Mouse (Mus musculus): ENCODE measurements around the gene 4930467E23Rik. TPM values are rescaled to one million over a fixed set of nuclear protein-coding genes. Genes with fewer than 3 reads are reported as not detected.
"Not testable (repeated sequence)": the region's sequence is repeated elsewhere in the genome, so short reads cannot be mapped to it uniquely, and the experiment has no call there.

4930467E23Rik gene
- polyA plus RNA-seq, 1 experiment from 2014 or later: not detected

DNA sequence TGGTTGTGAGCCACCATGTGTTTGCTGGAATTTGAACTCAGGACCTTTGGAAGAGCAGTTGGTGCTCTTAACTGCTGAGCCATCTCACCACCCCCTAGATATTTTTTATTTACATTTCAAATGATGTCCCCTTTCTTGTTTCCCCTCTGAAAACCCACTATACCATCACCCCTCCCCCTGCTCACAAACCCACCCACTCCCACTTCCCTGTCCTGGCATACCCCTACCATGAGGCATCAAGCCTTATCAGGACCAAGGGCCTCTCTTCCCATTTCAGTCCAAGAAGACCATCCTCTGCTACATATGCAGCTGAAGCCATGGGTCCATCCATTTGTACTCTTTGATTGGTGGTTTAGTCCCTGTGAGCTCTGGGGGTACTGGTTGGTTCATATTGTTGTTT lies 36.2 kb downstream of the 4930467E23Rik start:
- H3K4me1 ChIP-seq (replicated peaks; ENCODE audit: control insufficient read depth, insufficient read depth, low read length); DNase-seq (ENCODE audit: low spot score); H3K4me3 ChIP-seq (ENCODE audit: low read depth, low read length); ATAC-seq (replicated peaks; ENCODE audit: low FRiP score); H3K27me3 ChIP-seq (replicated peaks; ENCODE audit: control insufficient read depth, insufficient read depth, low read length); H3K27ac ChIP-seq (ENCODE audit: low read depth, low read length); H3K36me3 ChIP-seq (ENCODE audit: control insufficient read depth, insufficient read depth, low read length); H3K9ac ChIP-seq (ENCODE audit: low read depth, low read length); H3K4me2 ChIP-seq; H3K9me3 ChIP-seq (ENCODE audit: control insufficient read depth, low read length): not testable (repeated sequence)

DNA sequence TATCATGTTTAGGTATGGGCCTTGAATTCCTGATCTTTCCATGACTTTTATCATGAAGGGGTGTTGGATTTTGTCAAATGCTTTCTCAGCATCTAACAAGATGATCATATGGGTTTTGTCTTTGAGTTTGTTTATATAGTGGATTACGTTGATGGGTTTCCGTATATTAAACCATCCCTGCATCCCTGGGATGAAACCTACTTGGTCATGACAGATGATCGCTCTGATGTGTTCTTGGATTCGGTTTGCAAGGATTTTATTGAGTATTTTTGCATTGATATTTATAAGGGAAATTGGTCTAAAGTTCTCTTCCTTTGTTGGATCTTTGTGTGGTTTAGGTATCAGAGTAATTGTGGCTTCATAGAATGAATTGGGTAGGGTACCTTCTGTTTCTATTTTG lies 44.1 kb downstream of the 4930467E23Rik start:
- H3K9ac ChIP-seq (ENCODE audit: low read depth, low read length); DNase-seq (ENCODE audit: low spot score); H3K4me1 ChIP-seq (replicated peaks; ENCODE audit: control insufficient read depth, insufficient read depth, low read length); H3K36me3 ChIP-seq (ENCODE audit: control insufficient read depth, insufficient read depth, low read length); H3K4me2 ChIP-seq; H3K9me3 ChIP-seq (ENCODE audit: control insufficient read depth, low read length); H3K27me3 ChIP-seq (replicated peaks; ENCODE audit: control insufficient read depth, insufficient read depth, low read length); H3K27ac ChIP-seq (ENCODE audit: low read depth, low read length); H3K4me3 ChIP-seq (ENCODE audit: low read depth, low read length); ATAC-seq (replicated peaks; ENCODE audit: low FRiP score): not testable (repeated sequence)
- 78% methylated on average over 4 of the region's 4 CpGs for whole genome bisulfite sequencing

DNA sequence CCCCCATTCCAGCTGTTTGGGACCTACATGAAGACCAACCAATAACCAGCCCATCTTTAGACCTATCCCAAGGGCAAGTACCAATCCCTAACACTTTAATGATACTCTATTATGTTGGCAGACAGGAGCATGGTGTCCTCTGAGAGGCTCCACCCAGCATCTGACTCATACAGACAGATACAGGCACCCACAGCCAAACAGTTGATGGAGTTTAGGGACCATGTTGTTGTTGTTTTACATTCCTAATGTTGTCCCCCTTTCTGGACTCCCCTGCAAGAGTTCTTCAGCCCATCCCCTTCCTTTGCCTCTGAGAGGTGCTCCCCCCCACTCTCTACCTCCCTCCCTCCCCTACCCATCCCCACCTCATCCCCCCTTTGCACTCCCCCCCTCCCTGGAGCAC lies 46.9 kb downstream of the 4930467E23Rik start:
- ATAC-seq (replicated peaks; ENCODE audit: low FRiP score): not testable (repeated sequence)

DNA sequence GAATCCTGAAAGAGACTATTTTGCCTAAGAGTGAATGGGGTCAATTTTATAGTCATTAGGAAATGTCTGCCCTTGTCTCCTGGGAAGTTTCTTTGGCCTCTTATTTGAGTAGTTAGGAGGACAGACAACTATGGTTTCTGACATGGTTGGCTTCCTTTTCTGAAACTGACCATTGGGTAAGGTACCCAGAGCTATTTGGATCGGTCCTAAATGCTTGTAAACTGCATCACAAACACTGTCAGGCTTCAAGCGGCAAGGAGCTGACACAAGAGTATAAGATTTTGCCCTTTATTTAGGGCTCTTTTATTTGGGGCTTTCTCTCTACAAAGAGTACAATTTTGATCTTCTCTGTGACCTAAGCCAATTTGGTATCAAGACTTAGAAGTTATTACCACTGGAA lies 48.1 kb downstream of the 4930467E23Rik start:
- not testable (repeated sequence) for DNase-seq (ENCODE audit: low spot score); H3K27ac ChIP-seq (ENCODE audit: low read depth, low read length); H3K27me3 ChIP-seq (replicated peaks; ENCODE audit: control insufficient read depth, insufficient read depth, low read length); H3K4me1 ChIP-seq (replicated peaks; ENCODE audit: control insufficient read depth, insufficient read depth, low read length); H3K9me3 ChIP-seq (ENCODE audit: control insufficient read depth, low read length); H3K9ac ChIP-seq (ENCODE audit: low read depth, low read length); H3K4me3 ChIP-seq (ENCODE audit: low read depth, low read length); H3K36me3 ChIP-seq (ENCODE audit: control insufficient read depth, insufficient read depth, low read length); H3K4me2 ChIP-seq; ATAC-seq (replicated peaks; ENCODE audit: low FRiP score)
- 38% methylated on average over 2 of the region's 2 CpGs for WGBS

More for the DNA sequence above, 46.9 kb downstream of the 4930467E23Rik start:
- not testable (repeated sequence) for H3K9ac ChIP-seq (ENCODE audit: low read depth, low read length); H3K27me3 ChIP-seq (replicated peaks; ENCODE audit: control insufficient read depth, insufficient read depth, low read length); DNase-seq (ENCODE audit: low spot score); H3K9me3 ChIP-seq (ENCODE audit: control insufficient read depth, low read length); H3K27ac ChIP-seq (ENCODE audit: low read depth, low read length); H3K4me1 ChIP-seq (replicated peaks; ENCODE audit: control insufficient read depth, insufficient read depth, low read length); H3K36me3 ChIP-seq (ENCODE audit: control insufficient read depth, insufficient read depth, low read length); H3K4me3 ChIP-seq (ENCODE audit: low read depth, low read length); H3K4me2 ChIP-seq

DNA sequence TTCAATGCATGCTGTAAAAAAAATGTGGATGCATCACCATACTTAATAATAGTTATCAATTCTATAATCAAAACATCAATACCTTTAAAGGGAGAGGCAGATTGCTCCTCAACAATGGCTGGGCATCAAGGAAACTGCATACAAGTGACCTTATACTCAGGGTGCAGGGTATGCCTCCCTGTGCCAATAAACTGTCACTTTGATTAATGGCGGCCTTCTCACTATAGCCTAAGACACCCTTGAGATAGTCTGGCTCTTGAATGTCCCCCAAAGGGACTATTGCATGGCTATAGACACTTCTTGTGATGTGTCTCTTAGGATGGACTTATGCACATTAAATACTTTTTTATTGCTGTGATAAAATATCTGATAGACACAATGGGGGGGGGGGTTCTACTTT lies 48.8 kb downstream of the 4930467E23Rik start:
- H3K27me3 ChIP-seq (replicated peaks; ENCODE audit: control insufficient read depth, insufficient read depth, low read length); H3K4me3 ChIP-seq (ENCODE audit: low read depth, low read length); H3K9me3 ChIP-seq (ENCODE audit: control insufficient read depth, low read length); H3K9ac ChIP-seq (ENCODE audit: low read depth, low read length); H3K4me2 ChIP-seq; ATAC-seq (replicated peaks; ENCODE audit: low FRiP score); H3K27ac ChIP-seq (ENCODE audit: low read depth, low read length); DNase-seq (ENCODE audit: low spot score); H3K36me3 ChIP-seq (ENCODE audit: control insufficient read depth, insufficient read depth, low read length); H3K4me1 ChIP-seq (replicated peaks; ENCODE audit: control insufficient read depth, insufficient read depth, low read length): not testable (repeated sequence)
- WGBS: 58% methylated on average over 1 of the region's 1 CpGs

DNA sequence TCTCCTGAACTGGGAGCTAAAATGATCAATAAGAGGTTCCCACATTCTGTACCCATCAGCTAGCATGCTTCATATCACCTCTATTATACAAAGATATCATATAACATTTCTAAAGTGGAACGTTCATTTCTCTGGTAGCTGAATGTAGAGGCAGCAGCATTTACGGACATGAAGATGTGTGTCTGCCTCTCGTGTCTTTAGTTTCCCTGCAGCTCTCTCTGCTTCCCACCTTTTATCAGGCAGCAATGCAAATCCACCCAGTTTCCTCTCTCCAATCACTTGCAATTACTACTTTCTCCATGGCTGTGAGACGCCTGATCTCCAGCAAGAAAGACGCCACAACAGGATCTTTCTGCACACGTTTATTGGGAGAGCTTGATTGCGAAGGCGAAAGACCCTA lies 49.5 kb downstream of the 4930467E23Rik start:
- H3K4me2 ChIP-seq; H3K36me3 ChIP-seq (ENCODE audit: control insufficient read depth, insufficient read depth, low read length); DNase-seq (ENCODE audit: low spot score); H3K9ac ChIP-seq (ENCODE audit: low read depth, low read length); H3K27ac ChIP-seq (ENCODE audit: low read depth, low read length); H3K9me3 ChIP-seq (ENCODE audit: control insufficient read depth, low read length); ATAC-seq (replicated peaks; ENCODE audit: low FRiP score); H3K27me3 ChIP-seq (replicated peaks; ENCODE audit: control insufficient read depth, insufficient read depth, low read length); H3K4me3 ChIP-seq (ENCODE audit: low read depth, low read length); H3K4me1 ChIP-seq (replicated peaks; ENCODE audit: control insufficient read depth, insufficient read depth, low read length): not testable (repeated sequence)
- 82% methylated on average over 8 of the region's 8 CpGs for WGBS

DNA sequence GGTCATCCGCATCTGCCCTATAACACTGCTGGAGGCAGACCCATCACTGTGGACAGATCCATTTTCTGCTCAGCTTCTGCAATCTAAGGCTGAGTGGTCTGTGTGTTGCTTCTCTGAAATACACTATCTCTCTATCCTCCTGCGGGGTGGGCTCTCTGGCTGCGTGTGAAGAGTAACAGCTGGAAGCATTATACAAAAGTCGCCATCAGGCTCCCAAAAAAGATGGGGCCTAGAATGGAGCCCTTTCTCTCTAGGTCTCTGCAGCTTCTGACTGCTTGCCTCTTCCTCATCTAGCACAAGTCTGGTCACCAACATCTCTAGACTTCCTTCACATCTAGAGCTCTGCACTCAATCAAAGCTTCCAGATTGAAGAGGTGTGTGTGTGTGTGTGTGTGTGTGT lies 50.8 kb downstream of the 4930467E23Rik start:
- not testable (repeated sequence) for H3K4me2 ChIP-seq; ATAC-seq (replicated peaks; ENCODE audit: low FRiP score)
- 86% methylated on average over 4 of the region's 4 CpGs for WGBS

DNA sequence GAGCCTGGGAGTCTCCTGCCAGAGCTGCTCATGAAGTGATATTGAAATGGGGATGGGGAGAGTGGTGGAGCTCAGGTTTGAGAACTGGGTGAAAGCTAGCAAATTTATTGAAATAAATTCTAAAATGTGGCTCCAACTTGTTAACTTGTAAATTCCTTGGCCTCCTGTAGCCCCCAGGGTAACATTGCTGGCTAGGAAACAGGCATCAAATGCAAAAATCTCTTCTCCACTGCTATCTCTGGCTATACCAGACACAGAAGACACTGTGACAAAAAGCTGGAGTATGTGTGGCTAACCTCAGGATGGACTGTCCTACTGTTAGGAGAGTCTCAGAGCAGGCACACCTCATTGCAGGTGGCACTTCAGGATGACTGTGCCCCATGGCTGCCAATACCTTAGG lies 51.3 kb downstream of the 4930467E23Rik start:
- H3K9me3 ChIP-seq (ENCODE audit: control insufficient read depth, low read length); H3K27ac ChIP-seq (ENCODE audit: low read depth, low read length); ATAC-seq (replicated peaks; ENCODE audit: low FRiP score); DNase-seq (ENCODE audit: low spot score); H3K4me1 ChIP-seq (replicated peaks; ENCODE audit: control insufficient read depth, insufficient read depth, low read length); H3K4me3 ChIP-seq (ENCODE audit: low read depth, low read length); H3K9ac ChIP-seq (ENCODE audit: low read depth, low read length); H3K4me2 ChIP-seq; H3K36me3 ChIP-seq (ENCODE audit: control insufficient read depth, insufficient read depth, low read length); H3K27me3 ChIP-seq (replicated peaks; ENCODE audit: control insufficient read depth, insufficient read depth, low read length): not testable (repeated sequence)

More for the DNA sequence above, 50.8 kb downstream of the 4930467E23Rik start:
- H3K27me3 ChIP-seq (replicated peaks; ENCODE audit: control insufficient read depth, insufficient read depth, low read length); H3K4me1 ChIP-seq (replicated peaks; ENCODE audit: control insufficient read depth, insufficient read depth, low read length); H3K9me3 ChIP-seq (ENCODE audit: control insufficient read depth, low read length); H3K4me3 ChIP-seq (ENCODE audit: low read depth, low read length); H3K36me3 ChIP-seq (ENCODE audit: control insufficient read depth, insufficient read depth, low read length); DNase-seq (ENCODE audit: low spot score); H3K27ac ChIP-seq (ENCODE audit: low read depth, low read length); H3K9ac ChIP-seq (ENCODE audit: low read depth, low read length): not testable (repeated sequence)

DNA sequence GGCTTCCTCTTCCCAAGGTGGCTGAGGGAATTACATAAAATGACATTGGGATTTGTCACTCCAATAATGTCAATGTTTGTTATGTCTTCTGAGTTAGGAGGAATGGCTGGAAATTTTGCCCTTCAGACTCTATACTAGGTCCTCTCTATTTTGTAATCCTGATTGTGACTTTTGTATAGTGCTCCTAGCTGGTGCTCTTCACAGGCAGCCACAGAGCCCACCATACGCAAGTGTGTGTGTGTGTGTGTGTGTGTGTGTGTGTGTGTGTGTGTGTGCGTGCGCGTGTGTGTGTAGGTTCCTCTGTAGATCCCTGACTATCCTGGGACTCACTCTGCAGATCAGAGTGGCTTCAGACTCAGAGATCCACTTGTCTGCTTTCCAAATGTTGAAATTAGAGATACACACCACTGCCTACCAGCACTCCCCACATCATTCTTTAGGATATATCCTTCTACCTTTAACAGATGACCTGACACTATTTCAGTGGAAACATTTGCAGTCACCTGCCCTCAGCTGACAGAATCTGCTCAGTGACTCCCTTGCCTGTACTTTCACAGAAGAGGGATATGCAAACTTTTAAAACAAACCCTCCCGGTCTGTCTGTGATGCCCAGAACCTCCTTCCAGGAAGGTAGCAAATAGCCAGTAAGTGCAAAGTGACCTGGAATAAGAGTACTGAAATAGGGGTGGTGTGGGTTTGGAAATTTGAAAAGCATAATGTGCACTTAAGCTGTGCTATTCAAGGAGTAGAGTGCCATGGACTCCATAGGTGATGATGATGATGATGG lies 52.1 kb downstream of the 4930467E23Rik start:
- H3K4me2 ChIP-seq; H3K27ac ChIP-seq (ENCODE audit: low read depth, low read length); H3K36me3 ChIP-seq (ENCODE audit: control insufficient read depth, insufficient read depth, low read length); H3K27me3 ChIP-seq (replicated peaks; ENCODE audit: control insufficient read depth, insufficient read depth, low read length); H3K4me3 ChIP-seq (ENCODE audit: low read depth, low read length); ATAC-seq (replicated peaks; ENCODE audit: low FRiP score); H3K4me1 ChIP-seq (replicated peaks; ENCODE audit: control insufficient read depth, insufficient read depth, low read length); H3K9me3 ChIP-seq (ENCODE audit: control insufficient read depth, low read length); DNase-seq (ENCODE audit: low spot score); H3K9ac ChIP-seq (ENCODE audit: low read depth, low read length): not testable (repeated sequence)
- 91% methylated on average over 5 of the region's 5 CpGs for WGBS
